Mouse (Mus musculus): ENCODE measurements around the gene Vmp1. TPM values are rescaled to one million over a fixed set of nuclear protein-coding genes. Genes with fewer than 3 reads are reported as not detected.

Gene Vmp1
- total and polyA plus RNA-seq, 2 experiments from 2014 or later: 45.3 to 136 TPM

DNA sequence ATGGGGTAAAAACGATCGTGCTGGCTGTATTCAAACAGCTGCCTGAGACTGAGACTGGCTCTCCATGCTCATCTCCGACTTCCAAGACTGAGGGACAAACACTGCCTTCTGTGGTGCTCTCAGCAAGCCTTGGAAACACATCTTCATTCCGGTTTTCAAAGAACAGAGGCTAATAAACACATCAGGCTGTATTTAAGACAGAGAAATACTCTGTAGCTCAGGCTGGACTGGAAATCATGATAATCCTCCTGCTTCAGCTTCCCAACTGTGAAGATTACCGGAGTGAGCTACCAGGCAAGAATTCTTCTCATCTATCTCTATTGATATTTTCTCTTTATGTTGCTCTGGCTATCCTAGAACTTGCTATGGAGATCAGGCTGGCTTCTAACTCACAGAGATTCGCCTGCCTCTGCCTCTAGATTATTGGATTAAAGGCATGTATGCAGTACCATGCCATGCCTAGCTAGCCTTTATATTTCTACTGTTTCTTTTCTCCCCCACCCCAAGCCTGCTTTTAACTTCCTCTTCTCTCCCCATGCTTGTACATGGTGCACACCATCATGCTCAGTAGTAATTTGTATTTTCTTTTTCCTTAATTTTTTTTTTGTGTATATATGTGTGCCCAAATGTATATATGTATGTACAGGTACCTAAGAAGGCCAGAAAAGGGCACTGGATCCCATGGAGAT, 89.3 kb downstream of the Vmp1 start:
- Histone ChIP-seq H3K4me1 (ENCODE audit: insufficient read depth, low read length) (no peaks in the 10 kb centered on the region), H3K36me3 (ENCODE audit: insufficient read depth, low read length) (no peaks in the 10 kb centered on the region), H3K4me3 (ENCODE audit: low read depth, low read length) (no peak overlapping the region), H3K27ac (ENCODE audit: low read depth, low read length) (peak overlapping the region; percentile 38; the same call in 1 of the 2 replicates), H3K9me3 (ENCODE audit: low read length) (no peaks in the 10 kb centered on the region), H3K27me3 (ENCODE audit: insufficient read depth, low read length) (no peaks in the 10 kb centered on the region), H3K9ac (replicated peaks; ENCODE audit: low read length, poor library complexity, severe bottlenecking) (no peak overlapping the region), H3K4me2 (ENCODE audit: low read depth, low read length, poor library complexity, severe bottlenecking) (no peak overlapping the region)
- TF ChIP-seq CTCF (IDR thresholded peaks at IDR 0.05): no peak
- WGBS: 69% methylated on average over 6 of the region's 6 CpGs
- ATAC-seq (ENCODE audit: low FRiP score) (no peak), DNase-seq (ENCODE audit: low spot score) (no peak)

DNA sequence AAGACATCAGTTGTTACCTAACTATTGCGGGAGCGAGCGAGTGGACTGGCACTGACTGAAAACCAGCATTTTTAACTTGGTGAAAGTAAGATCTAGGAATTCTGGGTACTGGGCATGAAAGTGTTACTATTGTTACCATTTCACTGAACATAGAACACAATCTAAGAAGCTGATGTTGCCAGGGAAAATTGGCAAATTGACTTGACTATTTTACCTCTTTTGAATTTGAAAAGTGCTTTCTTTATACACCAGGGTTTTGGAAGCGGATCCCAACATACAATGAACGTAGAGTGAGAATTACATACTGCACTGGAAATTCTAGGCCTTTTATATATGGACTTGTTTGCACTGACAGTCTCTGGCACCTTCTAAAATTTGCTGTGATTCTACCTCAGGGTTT, 90.2 kb downstream of the Vmp1 start:
- Histone ChIP-seq H3K4me1 (ENCODE audit: insufficient read depth, low read length) (no peaks in the 10 kb centered on the region), H3K9me3 (ENCODE audit: low read length) (no peaks in the 10 kb centered on the region), H3K27ac (ENCODE audit: low read depth, low read length) (0 out of 2 replicates have a peak overlapping the region, but pooled peaks have one; percentile 38), H3K36me3 (ENCODE audit: insufficient read depth, low read length) (no peaks in the 10 kb centered on the region), H3K27me3 (ENCODE audit: insufficient read depth, low read length) (no peaks in the 10 kb centered on the region), H3K9ac (replicated peaks; ENCODE audit: low read length, poor library complexity, severe bottlenecking) (no peak overlapping the region), H3K4me3 (ENCODE audit: low read depth, low read length) (no peak overlapping the region), H3K4me2 (ENCODE audit: low read depth, low read length, poor library complexity, severe bottlenecking) (no peak overlapping the region)
- DNase-seq (ENCODE audit: low spot score) (no peak), ATAC-seq (ENCODE audit: low FRiP score) (no peak)
- 58% methylated on average over 5 of the region's 5 CpGs for WGBS
- TF ChIP-seq CTCF (IDR thresholded peaks at IDR 0.05): no peak

- ATAC-seq (ENCODE audit: low FRiP score) (no peak), DNase-seq (ENCODE audit: low spot score) (peak; percentile 43)
- Histone ChIP-seq H3K4me2 (ENCODE audit: low read depth, low read length, poor library complexity, severe bottlenecking) (no peak overlapping the region), H3K9me3 (ENCODE audit: low read length) (no peaks in the 10 kb centered on the region), H3K36me3 (ENCODE audit: insufficient read depth, low read length) (no peaks in the 10 kb centered on the region), H3K27ac (ENCODE audit: low read depth, low read length) (no peak overlapping the region), H3K9ac (replicated peaks; ENCODE audit: low read length, poor library complexity, severe bottlenecking) (no peak overlapping the region), H3K4me3 (ENCODE audit: low read depth, low read length) (no peak overlapping the region), H3K27me3 (ENCODE audit: insufficient read depth, low read length) (no peaks in the 10 kb centered on the region), H3K4me1 (ENCODE audit: insufficient read depth, low read length) (no peaks in the 10 kb centered on the region)
- TF ChIP-seq CTCF (IDR thresholded peaks at IDR 0.05): no peak
- WGBS: 19% methylated on average over 3 of the region's 3 CpGs
These were observed 90.6 kb downstream of the Vmp1 start for GRCm38 (mm10) chr11:86592993-86593392.

GRCm38 (mm10) chr11:86591931-86592616, 91.6 kb downstream of the Vmp1 start:
- ATAC-seq (ENCODE audit: low FRiP score): no peak
- WGBS: 93% methylated on average over 2 of the region's 2 CpGs

GRCm38 (mm10) chr11:86591301-86591845, 92.3 kb downstream of the Vmp1 start:
- WGBS: 87% methylated on average over 4 of the region's 4 CpGs
- no peaks in the 10 kb centered on the region for H3K27me3 ChIP-seq (ENCODE audit: insufficient read depth, low read length)
- H3K9me3 ChIP-seq (ENCODE audit: low read length): no peaks in the 10 kb centered on the region
- H3K4me1 ChIP-seq (ENCODE audit: insufficient read depth, low read length): no peaks in the 10 kb centered on the region
- DNase-seq (ENCODE audit: low spot score) (no peak), ATAC-seq (ENCODE audit: low FRiP score) (no peak)
- TF ChIP-seq CTCF (IDR thresholded peaks at IDR 0.05): no peak
- H3K36me3 ChIP-seq (ENCODE audit: insufficient read depth, low read length): no peaks in the 10 kb centered on the region
- no peak overlapping the region for H3K4me3 ChIP-seq (ENCODE audit: low read depth, low read length)
- no peak overlapping the region for H3K4me2 ChIP-seq (ENCODE audit: low read depth, low read length, poor library complexity, severe bottlenecking)
- H3K9ac ChIP-seq (replicated peaks; ENCODE audit: low read length, poor library complexity, severe bottlenecking): no peak overlapping the region
- no peak overlapping the region for H3K27ac ChIP-seq (ENCODE audit: low read depth, low read length)

More at GRCm38 (mm10) chr11:86591931-86592616, 91.6 kb downstream of the Vmp1 start:
- no peak overlapping the region for H3K9ac ChIP-seq (replicated peaks; ENCODE audit: low read length, poor library complexity, severe bottlenecking)
- H3K27me3 ChIP-seq (ENCODE audit: insufficient read depth, low read length): no peaks in the 10 kb centered on the region
- H3K4me2 ChIP-seq (ENCODE audit: low read depth, low read length, poor library complexity, severe bottlenecking): no peak overlapping the region
- no peak overlapping the region for H3K27ac ChIP-seq (ENCODE audit: low read depth, low read length)
- no peaks in the 10 kb centered on the region for H3K9me3 ChIP-seq (ENCODE audit: low read length)
- no peak overlapping the region for H3K4me3 ChIP-seq (ENCODE audit: low read depth, low read length)
- no peak for DNase-seq (ENCODE audit: low spot score)
- H3K4me1 ChIP-seq (ENCODE audit: insufficient read depth, low read length): no peaks in the 10 kb centered on the region
- no peak for TF ChIP-seq CTCF (IDR thresholded peaks at IDR 0.05)
- no peaks in the 10 kb centered on the region for H3K36me3 ChIP-seq (ENCODE audit: insufficient read depth, low read length)

DNA sequence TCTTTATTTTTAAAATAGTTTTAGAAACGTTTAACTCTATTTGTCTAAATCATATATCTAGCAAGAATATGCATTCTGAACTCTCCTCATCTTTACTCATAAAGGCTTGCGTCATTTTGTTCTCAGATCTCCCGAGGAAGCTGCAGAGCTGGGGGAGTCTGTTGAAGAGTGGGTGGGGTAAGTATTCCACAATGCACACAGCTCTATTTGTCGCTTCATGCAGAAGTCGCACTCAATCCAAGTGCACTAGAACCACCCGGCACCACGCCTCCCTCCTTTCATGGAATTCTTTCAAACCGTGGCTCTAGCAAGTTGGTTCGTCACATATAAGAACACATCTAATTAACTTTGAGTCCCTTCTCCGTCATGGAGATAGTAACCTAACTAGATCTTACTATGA, 93.1 kb downstream of the Vmp1 start:
- TF ChIP-seq CTCF (IDR thresholded peaks at IDR 0.05): no peak
- no peaks in the 10 kb centered on the region for H3K4me1 ChIP-seq (ENCODE audit: insufficient read depth, low read length)
- H3K27me3 ChIP-seq (ENCODE audit: insufficient read depth, low read length): no peaks in the 10 kb centered on the region
- DNase-seq (ENCODE audit: low spot score) (no peak), ATAC-seq (ENCODE audit: low FRiP score) (no peak)
- no peak overlapping the region for H3K4me3 ChIP-seq (ENCODE audit: low read depth, low read length)
- H3K4me2 ChIP-seq (ENCODE audit: low read depth, low read length, poor library complexity, severe bottlenecking): no peak overlapping the region
- no peak overlapping the region for H3K9ac ChIP-seq (replicated peaks; ENCODE audit: low read length, poor library complexity, severe bottlenecking)
- H3K27ac ChIP-seq (ENCODE audit: low read depth, low read length): no peak overlapping the region
- H3K9me3 ChIP-seq (ENCODE audit: low read length): no peaks in the 10 kb centered on the region
- H3K36me3 ChIP-seq (ENCODE audit: insufficient read depth, low read length): no peaks in the 10 kb centered on the region
- 92% methylated on average over 10 of the region's 10 CpGs for WGBS

All from midbrain, postnatal 0 days (tissue).